Mouse (Mus musculus) hindbrain, embryonic 16.5 days (tissue): ENCODE measurements around the gene Rab11b. TPM values are rescaled to one million over a fixed set of nuclear protein-coding genes. Genes with fewer than 3 reads are reported as not detected.

Source experiments
- ATAC-seq: fragments of 200-750 bp; cut with Nextera tagmentation; 2 replicates; pipeline ENCODE4 v1.8.0; 2017; ENCODE audit warnings: moderate TSS enrichment, moderate library complexity
- H3K27ac ChIP-seq: fragments of 300-500 bp; sonication (generic); 2 replicates; pipeline ENCODE4 v1.5.1; 2014; ENCODE audit warnings: low read depth, mild to moderate bottlenecking, control low read depth, low read length, moderate library complexity
- H3K27me3 ChIP-seq: fragments of 300-500 bp; sonication (generic); replicated peaks from 2 replicates; pipeline ENCODE4 v1.6.1; 2014; ENCODE audit warnings: low read length; ENCODE audit not compliant: control insufficient read depth, insufficient read depth
- H3K36me3 ChIP-seq: fragments of 300-500 bp; sonication (generic); 2 replicates; pipeline ENCODE4 v1.6.1; 2014; ENCODE audit warnings: mild to moderate bottlenecking, low read length, moderate library complexity, mixed read lengths; ENCODE audit not compliant: control insufficient read depth, insufficient read depth
- H3K4me1 ChIP-seq: fragments of 300-500 bp; sonication (generic); 2 replicates; pipeline ENCODE4 v1.6.1; 2014; ENCODE audit warnings: low read depth, low read length; ENCODE audit not compliant: control insufficient read depth, insufficient read depth
- H3K4me2 ChIP-seq: fragments of 300-500 bp; sonication (generic); 2 replicates; pipeline ENCODE4 v1.6.1; 2014; ENCODE audit warnings: mild to moderate bottlenecking, low read length, control low read depth, moderate library complexity
- H3K4me3 ChIP-seq: fragments of 300-500 bp; sonication (generic); 2 replicates; pipeline ENCODE4 v1.5.1; 2014; ENCODE audit warnings: mild to moderate bottlenecking, low read length, control low read depth, moderate library complexity
- H3K9ac ChIP-seq: fragments of 300-500 bp; sonication (generic); 2 replicates; pipeline ENCODE4 v1.6.1; 2014; ENCODE audit warnings: low read depth, mild to moderate bottlenecking, control low read depth, low read length, moderate library complexity
- H3K9me3 ChIP-seq: fragments of 300-500 bp; sonication (generic); 2 replicates; pipeline ENCODE4 v1.6.1; 2014; ENCODE audit warnings: mild to moderate bottlenecking, low read length, moderate library complexity; ENCODE audit not compliant: control insufficient read depth
- WGBS: fragments of 180-500 bp; shearing (Covaris S2); extraction: QIAGEN DNeasy Blood & Tissue Kit; methylation state at CpG from one replicate; pipeline ENCODE4 v1.1.7; 2014; 5-methylcytosine and 5-hydroxymethylcytosine counted together
- polyA plus RNA-seq: library from polyadenylated mRNA; unstranded; fragments of >200 nt; fragmentation: Nextera tagmentation; extraction: Ambion mirVana; gene quantifications from 2 replicates; pipeline ENCODE4 v1.2.1, GENCODE M21; 2015

The Rab11b gene
- polyA plus RNA-seq, 1 experiment from 2014 or later, result 481 TPM

DNA sequence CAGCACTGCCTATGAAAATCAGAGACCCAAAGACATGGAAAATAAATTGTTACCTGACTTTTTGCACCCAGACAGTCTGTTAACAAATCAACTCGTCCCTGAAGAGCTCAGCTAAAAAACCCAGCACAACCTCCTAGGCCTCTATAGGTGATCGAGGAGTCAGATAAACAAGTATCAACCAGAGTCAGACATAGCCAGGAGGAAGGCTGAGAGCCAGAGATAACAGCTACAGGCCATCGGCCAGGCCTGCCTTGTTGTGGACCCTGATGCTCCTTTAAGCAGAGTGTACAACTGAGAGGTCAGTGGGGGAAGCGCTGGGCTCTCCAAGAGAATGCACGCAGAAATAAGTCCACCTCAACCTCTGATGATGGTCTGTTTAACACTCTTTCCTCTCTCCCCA is 47.1 kb downstream of the Rab11b start:
- H3K4me3 ChIP-seq, result no peak overlapping the region
- H3K9me3 ChIP-seq, result no peaks in the 10 kb centered on the region
- ATAC-seq, result no peak
- H3K4me2 ChIP-seq, result no peak overlapping the region
- H3K4me1 ChIP-seq, result peaks cover 3% of the 10 kb centered on the region
- 82% methylated on average over 5 of the region's 5 CpGs for WGBS
- H3K27ac ChIP-seq, result no peak overlapping the region
- no peak overlapping the region for H3K9ac ChIP-seq
- H3K27me3 ChIP-seq, result no peaks in the 10 kb centered on the region
- peaks cover 5% of the 10 kb centered on the region for H3K36me3 ChIP-seq

DNA sequence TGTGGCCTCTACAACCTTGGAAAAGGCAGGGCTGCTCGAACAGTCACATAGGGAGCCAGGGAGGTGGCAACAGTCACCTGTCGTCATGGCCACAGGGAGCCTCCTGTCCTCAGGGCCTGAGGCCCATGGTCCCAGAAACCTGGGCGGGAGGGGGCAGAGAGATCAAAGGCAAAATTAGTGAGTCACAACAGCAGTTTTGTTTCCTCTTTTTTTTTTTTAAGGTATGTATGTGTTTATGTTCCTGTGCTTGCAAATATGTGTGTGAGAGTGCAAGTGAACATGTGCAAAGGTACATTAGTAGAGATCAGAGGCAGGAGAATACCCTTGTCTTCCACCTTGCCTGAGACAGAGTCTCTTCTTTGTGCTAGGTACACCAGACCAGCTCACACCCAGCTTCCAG is 50.5 kb downstream of the Rab11b start:
- H3K4me1 ChIP-seq, result no peaks in the 10 kb centered on the region
- no peak overlapping the region for H3K4me3 ChIP-seq
- H3K9me3 ChIP-seq, result no peaks in the 10 kb centered on the region
- no peaks in the 10 kb centered on the region for H3K27me3 ChIP-seq
- 75% methylated on average over 3 of the region's 3 CpGs for WGBS
- H3K9ac ChIP-seq, result no peak overlapping the region
- no peak overlapping the region for H3K27ac ChIP-seq
- peaks cover 8% of the 10 kb centered on the region for H3K36me3 ChIP-seq
- H3K4me2 ChIP-seq, result no peak overlapping the region
- ATAC-seq, result no peak

- no peak overlapping the region for H3K9ac ChIP-seq
- H3K27me3 ChIP-seq, result no peaks in the 10 kb centered on the region
- H3K36me3 ChIP-seq, result peaks cover 10% of the 10 kb centered on the region
- no peaks in the 10 kb centered on the region for H3K9me3 ChIP-seq
- no peak overlapping the region for H3K27ac ChIP-seq
- no peak overlapping the region for H3K4me2 ChIP-seq
- no peak overlapping the region for H3K4me3 ChIP-seq
- WGBS, result 93% methylated on average over 9 of the region's 9 CpGs
- ATAC-seq, result no peak
- H3K4me1 ChIP-seq, result no peaks in the 10 kb centered on the region
Observed at GRCm38 (mm10) chr17:33703091-33703490, 57.2 kb downstream of the Rab11b start.

- no peak for ATAC-seq
- H3K4me2 ChIP-seq, result no peak overlapping the region
- 83% methylated on average over 1 of the region's 1 CpGs for whole genome bisulfite sequencing
- no peaks in the 10 kb centered on the region for H3K4me1 ChIP-seq
- no peak overlapping the region for H3K4me3 ChIP-seq
- H3K36me3 ChIP-seq, result peaks cover 13% of the 10 kb centered on the region
- no peak overlapping the region for H3K27ac ChIP-seq
- H3K27me3 ChIP-seq, result no peaks in the 10 kb centered on the region
- no peaks in the 10 kb centered on the region for H3K9me3 ChIP-seq
- H3K9ac ChIP-seq, result no peak overlapping the region
Observed at GRCm38 (mm10) chr17:33702178-33702577, 58.2 kb downstream of the Rab11b start.

DNA sequence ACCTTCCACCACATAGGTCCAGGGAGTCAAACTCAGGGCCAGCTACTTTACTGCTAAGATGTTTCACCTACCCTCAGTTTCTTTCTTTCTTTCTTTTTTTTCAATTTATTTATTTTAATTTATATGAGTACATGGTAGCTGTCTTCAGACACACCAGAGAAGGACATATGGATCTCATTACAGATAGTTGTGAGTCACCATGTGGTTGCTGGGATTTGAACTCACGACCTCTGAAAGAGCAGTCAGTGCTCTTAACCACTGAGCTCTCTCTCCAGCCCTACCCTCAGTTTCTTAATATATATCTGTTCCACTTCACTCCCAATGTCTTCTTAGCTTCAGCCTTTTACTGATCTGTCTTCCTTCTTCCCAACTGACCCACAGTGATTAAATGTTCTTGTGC is 64.9 kb downstream of the Rab11b start:
- H3K4me3 ChIP-seq, result no peak overlapping the region
- 93% methylated on average over 1 of the region's 1 CpGs for WGBS
- H3K9me3 ChIP-seq, result no peaks in the 10 kb centered on the region
- H3K4me2 ChIP-seq, result no peak overlapping the region
- no peak for ATAC-seq
- no peak overlapping the region for H3K9ac ChIP-seq
- no peak overlapping the region for H3K27ac ChIP-seq
- H3K36me3 ChIP-seq, result peaks cover 16% of the 10 kb centered on the region
- no peaks in the 10 kb centered on the region for H3K4me1 ChIP-seq
- H3K27me3 ChIP-seq, result no peaks in the 10 kb centered on the region

Other genes with a start within 250 kb of the Rab11b start
- 55.4 and 65.3 TPM in 2 replicates for gene Adamts10, start 236.3 kb downstream of the Rab11b start, polyA plus RNA-seq
- gene Myo1f, start 204.8 kb downstream of the Rab11b start, polyA plus RNA-seq, result 1.4 and 2.5 TPM in 2 replicates
- gene Zfp414, start 131.4 kb downstream of the Rab11b start, polyA plus RNA-seq, result 50.9 and 71.0 TPM in 2 replicates
- 0.15 and 0.51 TPM in 2 replicates for gene Pram1, start 122.5 kb downstream of the Rab11b start, polyA plus RNA-seq
- 161 and 194 TPM in 2 replicates for gene Hnrnpm, start 73.7 kb downstream of the Rab11b start, polyA plus RNA-seq
- gene March2, start 41.9 kb downstream of the Rab11b start, polyA plus RNA-seq, result 82.2 and 84.1 TPM in 2 replicates
- 26.6 and 29.0 TPM in 2 replicates for gene Angptl4, start 21.3 kb upstream of the Rab11b start, polyA plus RNA-seq
- gene Kank3, start 50.0 kb upstream of the Rab11b start, polyA plus RNA-seq, result 45.8 and 46.6 TPM in 2 replicates
- gene Rps28, start 64.0 kb upstream of the Rab11b start, polyA plus RNA-seq, result 392 and 410 TPM in 2 replicates
- gene Ndufa7, start 64.0 kb upstream of the Rab11b start, polyA plus RNA-seq, result 464 and 517 TPM in 2 replicates
- gene Cd320, start 82.6 kb upstream of the Rab11b start, polyA plus RNA-seq, result 55.7 and 59.8 TPM in 2 replicates
- gene Gm7029, start 113.3 kb upstream of the Rab11b start, polyA plus RNA-seq, result not detected in 2 replicates
- 2.5 and 2.6 TPM in 2 replicates for gene Kifc1, start 130.1 kb upstream of the Rab11b start, polyA plus RNA-seq
- 0.20 and 0.46 TPM in 2 replicates for gene Platr17, start 144.6 kb upstream of the Rab11b start, polyA plus RNA-seq
- 52.0 and 53.7 TPM in 2 replicates for gene Daxx, start 148.9 kb upstream of the Rab11b start, polyA plus RNA-seq
- gene Tapbp, start 155.4 kb upstream of the Rab11b start, polyA plus RNA-seq, result 29.2 and 32.6 TPM in 2 replicates
- gene Zbtb22, start 155.4 kb upstream of the Rab11b start, polyA plus RNA-seq, result 16.2 and 17.2 TPM in 2 replicates
- gene Rgl2, start 169.0 kb upstream of the Rab11b start, polyA plus RNA-seq, result 52.7 and 58.8 TPM in 2 replicates
- gene Pfdn6, start 179.8 kb upstream of the Rab11b start, polyA plus RNA-seq, result 183 and 189 TPM in 2 replicates
- gene Wdr46, start 180.1 kb upstream of the Rab11b start, polyA plus RNA-seq, result 20.7 and 23.5 TPM in 2 replicates
- 13.3 and 16.1 TPM in 2 replicates for gene B3galt4, start 191.0 kb upstream of the Rab11b start, polyA plus RNA-seq
- 75.4 and 80.7 TPM in 2 replicates for gene Vps52, start 195.3 kb upstream of the Rab11b start, polyA plus RNA-seq
- gene Rps18, start 195.5 kb upstream of the Rab11b start, polyA plus RNA-seq, result 695 and 697 TPM in 2 replicates
- gene H2-K1, start 239.8 kb upstream of the Rab11b start, polyA plus RNA-seq, result 16.6 and 18.8 TPM in 2 replicates